Mouse (Mus musculus) neural tube, embryonic 14.5 days (tissue): Measurements from ENCODE around the gene Wdr86. TPM values are rescaled to one million over a fixed set of nuclear protein-coding genes. Genes with fewer than 3 reads are reported as not detected.

Source experiments
- ATAC-seq: fragments of 200-750 bp; cut with Nextera tagmentation; 2 replicates; pipeline ENCODE4 v1.8.0; 2017; ENCODE audit warnings: low read depth, mild to moderate bottlenecking, moderate TSS enrichment, moderate library complexity
- H3K27ac ChIP-seq: fragments of 300-500 bp; sonication (generic); 2 replicates; pipeline ENCODE4 v1.5.1; 2014; ENCODE audit warnings: low read depth, mild to moderate bottlenecking, control low read depth, low read length, moderate library complexity, mixed read lengths
- H3K27me3 ChIP-seq: fragments of 300-500 bp; sonication (generic); 2 replicates; pipeline ENCODE4 v1.6.1; 2014; ENCODE audit warnings: low read length; ENCODE audit not compliant: control insufficient read depth, insufficient read depth
- H3K36me3 ChIP-seq: fragments of 300-500 bp; sonication (generic); 2 replicates; pipeline ENCODE4 v1.6.1; 2014; ENCODE audit warnings: low read length, mixed read lengths; ENCODE audit not compliant: control insufficient read depth, insufficient read depth
- H3K4me1 ChIP-seq: fragments of 300-500 bp; sonication (generic); 2 replicates; pipeline ENCODE4 v1.6.1; 2014; ENCODE audit warnings: low read length; ENCODE audit not compliant: control insufficient read depth, insufficient read depth
- H3K4me2 ChIP-seq: fragments of 300-500 bp; sonication (generic); 2 replicates; pipeline ENCODE4 v1.6.1; 2014; ENCODE audit warnings: mild to moderate bottlenecking, low read depth, low read length, control low read depth
- H3K4me3 ChIP-seq: fragments of 300-500 bp; sonication (generic); 2 replicates; pipeline ENCODE4 v1.5.1; 2014; ENCODE audit warnings: low read depth, low read length, control low read depth, mixed read lengths
- H3K9ac ChIP-seq: fragments of 300-500 bp; sonication (generic); replicated peaks from 2 replicates; pipeline ENCODE4 v1.6.1; 2014; ENCODE audit warnings: low read depth, mild to moderate bottlenecking, control low read depth, low read length, mixed read lengths
- H3K9me3 ChIP-seq: fragments of 300-500 bp; sonication (generic); 2 replicates; pipeline ENCODE4 v1.6.1; 2016; ENCODE audit warnings: low read length; ENCODE audit not compliant: control insufficient read depth
- WGBS: fragments of 180-500 bp; shearing (Covaris S2); extraction: QIAGEN DNeasy Blood & Tissue Kit; methylation state at CpG from one replicate; pipeline ENCODE4 v1.1.7; 2014; 5-methylcytosine and 5-hydroxymethylcytosine counted together
- polyA plus RNA-seq: library from polyadenylated mRNA; unstranded; fragments of >200 nt; fragmentation: Nextera tagmentation; extraction: Ambion mirVana; gene quantifications from 2 replicates; pipeline ENCODE4 v1.2.1, GENCODE M21; 2014

The Wdr86 gene
- polyA plus RNA-seq, 1 experiment from 2014 or later = 1.2 TPM

- no peak overlapping the region for H3K27ac ChIP-seq
- H3K4me2 ChIP-seq = no peak overlapping the region
- H3K36me3 ChIP-seq = no peaks in the 10 kb centered on the region
- ATAC-seq = no peak
- 53% methylated on average over 5 of the region's 5 CpGs for WGBS
- H3K9ac ChIP-seq = no peak overlapping the region
- H3K9me3 ChIP-seq = no peaks in the 10 kb centered on the region
- no peaks in the 10 kb centered on the region for H3K4me1 ChIP-seq
- H3K27me3 ChIP-seq = peaks cover 8% of the 10 kb centered on the region
- no peak overlapping the region for H3K4me3 ChIP-seq
Measured at GRCm38 (mm10) chr5:24724805-24725204, 5.7 kb downstream of the Wdr86 start.

GRCm38 (mm10) chr5:24724270-24724634, 6.3 kb downstream of the Wdr86 start:
- Histone ChIP-seq H3K27ac (no peak overlapping the region), H3K9ac (no peak overlapping the region), H3K27me3 (peaks cover 2% of the 10 kb centered on the region)

GRCm38 (mm10) chr5:24723527-24724269, 6.8 kb downstream of the Wdr86 start:
- Histone ChIP-seq H3K4me1 (no peaks in the 10 kb centered on the region), H3K4me2 (no peak overlapping the region), H3K9ac (no peak overlapping the region), H3K27me3 (no peaks in the 10 kb centered on the region), H3K36me3 (no peaks in the 10 kb centered on the region), H3K27ac (no peak overlapping the region), H3K4me3 (no peak overlapping the region), H3K9me3 (no peaks in the 10 kb centered on the region)
- WGBS = 80% methylated on average over 11 of the region's 11 CpGs
- ATAC-seq = no peak

More at GRCm38 (mm10) chr5:24724270-24724634, 6.3 kb downstream of the Wdr86 start:
- WGBS = 85% methylated on average over 5 of the region's 5 CpGs
- H3K4me3 ChIP-seq = no peak overlapping the region
- no peak for ATAC-seq
- no peaks in the 10 kb centered on the region for H3K9me3 ChIP-seq
- no peaks in the 10 kb centered on the region for H3K36me3 ChIP-seq
- no peak overlapping the region for H3K4me2 ChIP-seq
- H3K4me1 ChIP-seq = no peaks in the 10 kb centered on the region

GRCm38 (mm10) chr5:24719852-24720251, 10.7 kb downstream of the Wdr86 start:
- WGBS = 91% methylated on average over 3 of the region's 3 CpGs
- no peak overlapping the region for H3K9ac ChIP-seq
- H3K36me3 ChIP-seq = no peaks in the 10 kb centered on the region
- ATAC-seq = no peak
- H3K9me3 ChIP-seq = no peaks in the 10 kb centered on the region
- no peak overlapping the region for H3K4me3 ChIP-seq
- no peak overlapping the region for H3K4me2 ChIP-seq
- H3K27me3 ChIP-seq = no peaks in the 10 kb centered on the region
- H3K27ac ChIP-seq = no peak overlapping the region
- no peaks in the 10 kb centered on the region for H3K4me1 ChIP-seq

GRCm38 (mm10) chr5:24718076-24718475, 12.5 kb downstream of the Wdr86 start:
- WGBS = 95% methylated on average over 6 of the region's 6 CpGs
- H3K4me3 ChIP-seq = no peak overlapping the region
- no peak overlapping the region for H3K27ac ChIP-seq
- no peak overlapping the region for H3K4me2 ChIP-seq
- H3K4me1 ChIP-seq = no peaks in the 10 kb centered on the region
- no peaks in the 10 kb centered on the region for H3K9me3 ChIP-seq
- H3K36me3 ChIP-seq = no peaks in the 10 kb centered on the region
- no peaks in the 10 kb centered on the region for H3K27me3 ChIP-seq
- H3K9ac ChIP-seq = no peak overlapping the region
- ATAC-seq = no peak

- no peaks in the 10 kb centered on the region for H3K27me3 ChIP-seq
- H3K4me1 ChIP-seq = no peaks in the 10 kb centered on the region
- no peak for ATAC-seq
- WGBS = 92% methylated on average over 6 of the region's 6 CpGs
- no peak overlapping the region for H3K4me2 ChIP-seq
- H3K9ac ChIP-seq = no peak overlapping the region
- H3K9me3 ChIP-seq = no peaks in the 10 kb centered on the region
- no peak overlapping the region for H3K27ac ChIP-seq
- no peak overlapping the region for H3K4me3 ChIP-seq
- peaks cover 11% of the 10 kb centered on the region; the same call in 1 of the 2 replicates for H3K36me3 ChIP-seq
Measured at GRCm38 (mm10) chr5:24713987-24714386, 16.5 kb downstream of the Wdr86 start.

GRCm38 (mm10) chr5:24713199-24713598, 17.3 kb downstream of the Wdr86 start:
- Histone ChIP-seq H3K9ac (no peak overlapping the region), H3K27ac (no peak overlapping the region), H3K4me3 (no peak overlapping the region), H3K36me3 (peaks cover 19% of the 10 kb centered on the region), H3K9me3 (no peaks in the 10 kb centered on the region), H3K27me3 (no peaks in the 10 kb centered on the region), H3K4me2 (no peak overlapping the region), H3K4me1 (no peaks in the 10 kb centered on the region)
- 80% methylated on average over 2 of the region's 2 CpGs for WGBS
- ATAC-seq = no peak

GRCm38 (mm10) chr5:24711615-24712014, 18.9 kb downstream of the Wdr86 start:
- ATAC-seq = no peak
- peaks cover 33% of the 10 kb centered on the region for H3K36me3 ChIP-seq

GRCm38 (mm10) chr5:24709962-24710361, 20.6 kb downstream of the Wdr86 start:
- H3K9ac ChIP-seq = no peak overlapping the region
- H3K4me1 ChIP-seq = no peaks in the 10 kb centered on the region
- no peak overlapping the region for H3K4me3 ChIP-seq
- H3K27me3 ChIP-seq = no peaks in the 10 kb centered on the region
- no peaks in the 10 kb centered on the region for H3K9me3 ChIP-seq
- peaks cover 44% of the 10 kb centered on the region for H3K36me3 ChIP-seq
- WGBS = 58% methylated on average over 2 of the region's 2 CpGs
- H3K27ac ChIP-seq = no peak overlapping the region
- no peak overlapping the region for H3K4me2 ChIP-seq
- ATAC-seq = no peak

More at GRCm38 (mm10) chr5:24711615-24712014, 18.9 kb downstream of the Wdr86 start:
- H3K27ac ChIP-seq = no peak overlapping the region
- H3K9me3 ChIP-seq = no peaks in the 10 kb centered on the region
- no peak overlapping the region for H3K4me3 ChIP-seq
- H3K4me2 ChIP-seq = no peak overlapping the region
- H3K27me3 ChIP-seq = no peaks in the 10 kb centered on the region
- over 99% methylated on average over 6 of the region's 6 CpGs for WGBS
- no peaks in the 10 kb centered on the region for H3K4me1 ChIP-seq
- H3K9ac ChIP-seq = no peak overlapping the region
